Mouse (Mus musculus): ENCODE measurements around the gene Hoxb9. TPM values are rescaled to one million over a fixed set of nuclear protein-coding genes. Genes with fewer than 3 reads are reported as not detected.

Gene Hoxb9
- polyA plus RNA-seq, 1 experiment from 2014 or later, result 1.4 TPM

- no peaks in the 10 kb centered on the region for H3K36me3 ChIP-seq (ENCODE audit: control insufficient read depth, insufficient read depth, low read length)
- H3K9me3 ChIP-seq (ENCODE audit: control insufficient read depth, low read length), result no peaks in the 10 kb centered on the region
- WGBS, result 5% methylated on average over 6 of the region's 6 CpGs
- no peak for ATAC-seq
- peak overlapping the region; percentile 62 for H3K4me2 ChIP-seq (ENCODE audit: low read length)
- peak overlapping the region; percentile 8; the same call in 1 of the 2 replicates for H3K4me3 ChIP-seq (ENCODE audit: low read length)
- no peak overlapping the region for H3K9ac ChIP-seq (ENCODE audit: low read depth, low read length)
- H3K27ac ChIP-seq (ENCODE audit: low read depth, low read length), result peak overlapping the region; percentile 91
- peaks cover 18% of the 10 kb centered on the region for H3K27me3 ChIP-seq (replicated peaks; ENCODE audit: control insufficient read depth, insufficient read depth, low read length)
- H3K4me1 ChIP-seq (ENCODE audit: control insufficient read depth, insufficient read depth, low read depth, low read length), result no peaks in the 10 kb centered on the region; the same call in 1 of the 2 replicates
Measured at GRCm38 (mm10) chr11:96322738-96323137, 51.5 kb downstream of the Hoxb9 start.

DNA sequence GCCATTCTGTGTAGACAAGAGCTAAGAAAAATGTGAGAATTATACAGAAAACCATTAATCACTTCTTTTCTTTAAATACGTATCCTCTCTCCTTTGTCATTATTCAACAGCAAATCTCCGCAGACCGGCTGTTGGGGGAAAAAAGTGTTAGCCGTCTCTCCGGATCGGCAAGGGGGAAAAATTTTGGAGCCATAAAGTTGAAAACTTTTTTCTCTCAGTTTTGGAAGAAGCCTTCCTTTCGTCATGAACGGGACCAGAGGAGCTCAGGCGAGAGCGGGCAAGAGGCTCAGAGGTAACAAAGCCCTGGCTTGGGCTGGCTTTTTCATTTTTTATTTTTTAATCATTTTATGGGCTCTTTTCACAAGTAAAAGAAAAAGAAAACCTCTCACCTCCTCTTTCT is 51.9 kb downstream of the Hoxb9 start, which contains the start of gene Hoxb3:
Gene Hoxb3, plus strand, starts transcription at position 173 of the 400 bp plus-strand sequence.
- 6% methylated on average over 10 of the region's 10 CpGs for WGBS
- ATAC-seq, result no peak
- Histone ChIP-seq H3K4me3 (ENCODE audit: low read length) (peak within 1 kb of the TSS; percentile 23), H3K4me2 (ENCODE audit: low read length) (peak within 1 kb of the TSS; percentile 62), H3K27me3 (replicated peaks; ENCODE audit: control insufficient read depth, insufficient read depth, low read length) (peaks cover 19% of the 10 kb centered on the region), H3K27ac (ENCODE audit: low read depth, low read length) (peak within 1 kb of the TSS; percentile 91), H3K9me3 (ENCODE audit: control insufficient read depth, low read length) (no peaks in the 10 kb centered on the region), H3K4me1 (ENCODE audit: control insufficient read depth, insufficient read depth, low read depth, low read length) (no peaks in the 10 kb centered on the region; the same call in 1 of the 2 replicates), H3K9ac (ENCODE audit: low read depth, low read length) (peak within 1 kb of the TSS; percentile 54), H3K36me3 (ENCODE audit: control insufficient read depth, insufficient read depth, low read length) (no peaks in the 10 kb centered on the region)

DNA sequence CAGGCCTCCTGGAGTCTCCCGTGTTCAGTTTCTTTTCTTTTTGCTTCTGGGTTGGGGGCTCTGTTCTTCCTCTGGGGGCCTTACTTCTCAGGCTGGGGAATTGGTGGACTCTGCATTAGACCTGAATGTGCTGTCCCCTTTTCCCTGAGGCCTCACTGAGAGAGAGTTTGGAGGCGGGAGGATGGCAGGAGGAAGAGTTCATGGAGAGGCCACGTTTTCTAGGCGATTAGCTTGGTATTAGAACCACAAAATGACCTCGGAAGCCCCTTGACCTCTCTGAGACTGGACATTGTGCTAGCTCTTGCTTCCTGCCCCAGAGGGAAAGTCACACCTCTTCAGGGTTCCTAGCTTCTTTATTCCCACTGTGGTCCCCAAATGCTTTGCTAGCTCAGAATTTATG is 52.9 kb downstream of the Hoxb9 start:
- ATAC-seq, result no peak
- Histone ChIP-seq H3K27ac (ENCODE audit: low read depth, low read length) (peak overlapping the region; percentile 74), H3K9me3 (ENCODE audit: control insufficient read depth, low read length) (no peaks in the 10 kb centered on the region), H3K4me3 (ENCODE audit: low read length) (peak overlapping the region; percentile 23), H3K36me3 (ENCODE audit: control insufficient read depth, insufficient read depth, low read length) (no peaks in the 10 kb centered on the region), H3K27me3 (replicated peaks; ENCODE audit: control insufficient read depth, insufficient read depth, low read length) (peaks cover 16% of the 10 kb centered on the region), H3K9ac (ENCODE audit: low read depth, low read length) (peak overlapping the region; percentile 54), H3K4me2 (ENCODE audit: low read length) (peak overlapping the region; percentile 62), H3K4me1 (ENCODE audit: control insufficient read depth, insufficient read depth, low read depth, low read length) (no peaks in the 10 kb centered on the region)
- WGBS, result 1% methylated on average over 5 of the region's 5 CpGs

DNA sequence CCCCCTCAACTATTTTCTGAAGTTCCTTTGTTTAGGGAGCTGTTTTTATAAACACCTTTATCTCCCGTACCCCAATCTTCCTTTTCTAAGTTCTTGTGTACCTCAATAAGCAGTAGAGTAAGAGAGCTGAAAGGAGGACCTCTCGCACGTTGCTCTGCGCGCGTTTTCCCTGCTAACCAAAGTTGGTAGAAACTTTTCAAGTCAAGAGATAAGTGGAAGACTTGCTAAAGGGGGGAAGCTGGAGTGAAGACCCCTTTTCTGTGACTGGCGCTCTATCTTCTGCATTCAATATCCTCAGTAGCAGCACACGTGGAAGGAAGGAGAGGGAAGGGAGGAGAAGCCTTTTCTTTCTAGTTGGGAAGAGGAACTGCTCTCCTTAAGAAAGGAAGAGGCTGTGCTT is 53.7 kb downstream of the Hoxb9 start:
- peak overlapping the region; percentile 23 for H3K4me3 ChIP-seq (ENCODE audit: low read length)
- 2% methylated on average over 8 of the region's 8 CpGs for WGBS

DNA sequence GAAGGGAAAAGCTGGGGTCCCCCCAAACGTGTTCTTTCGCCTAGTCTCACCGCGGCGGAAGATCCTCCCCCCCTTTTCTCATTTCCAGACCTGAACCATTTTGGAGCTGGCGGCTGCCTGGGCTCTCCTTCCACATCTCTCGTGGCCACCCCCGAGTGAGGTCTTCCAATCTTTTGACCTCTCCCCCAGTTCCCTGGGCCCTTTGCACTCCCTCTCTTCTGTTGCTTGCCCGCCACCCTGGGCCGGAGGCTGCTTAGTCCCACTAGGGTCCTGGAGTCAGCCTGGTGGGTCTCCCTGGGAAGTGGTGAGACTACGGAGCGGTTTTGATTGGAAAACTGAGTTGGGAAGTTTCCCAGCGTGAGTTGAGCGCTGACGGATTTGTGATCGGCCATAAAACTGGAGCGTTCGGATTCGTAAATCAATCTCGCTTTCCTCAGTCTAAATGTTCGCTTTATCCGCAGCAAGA is 54.5 kb downstream of the Hoxb9 start:
- H3K9ac ChIP-seq (ENCODE audit: low read depth, low read length), result peak overlapping the region; percentile 29
- H3K9me3 ChIP-seq (ENCODE audit: control insufficient read depth, low read length), result no peaks in the 10 kb centered on the region
- peaks cover 22% of the 10 kb centered on the region for H3K27me3 ChIP-seq (replicated peaks; ENCODE audit: control insufficient read depth, insufficient read depth, low read length)
- H3K4me1 ChIP-seq (ENCODE audit: control insufficient read depth, insufficient read depth, low read depth, low read length), result no peaks in the 10 kb centered on the region
- peak overlapping the region; percentile 74 for H3K27ac ChIP-seq (ENCODE audit: low read depth, low read length)
- ATAC-seq, result no peak
- no peaks in the 10 kb centered on the region for H3K36me3 ChIP-seq (ENCODE audit: control insufficient read depth, insufficient read depth, low read length)
- H3K4me3 ChIP-seq (ENCODE audit: low read length), result peak overlapping the region; percentile 23
- whole genome bisulfite sequencing, result 3% methylated on average over 22 of the region's 22 CpGs
- peak overlapping the region; percentile 62 for H3K4me2 ChIP-seq (ENCODE audit: low read length)

More for the DNA sequence above, 53.7 kb downstream of the Hoxb9 start:
- no peaks in the 10 kb centered on the region for H3K36me3 ChIP-seq (ENCODE audit: control insufficient read depth, insufficient read depth, low read length)
- H3K9ac ChIP-seq (ENCODE audit: low read depth, low read length), result peak overlapping the region; percentile 29; the same call in 1 of the 2 replicates
- H3K9me3 ChIP-seq (ENCODE audit: control insufficient read depth, low read length), result no peaks in the 10 kb centered on the region
- H3K4me1 ChIP-seq (ENCODE audit: control insufficient read depth, insufficient read depth, low read depth, low read length), result no peaks in the 10 kb centered on the region
- peak overlapping the region; percentile 74 for H3K27ac ChIP-seq (ENCODE audit: low read depth, low read length)
- no peak for ATAC-seq
- H3K27me3 ChIP-seq (replicated peaks; ENCODE audit: control insufficient read depth, insufficient read depth, low read length), result peaks cover 18% of the 10 kb centered on the region
- H3K4me2 ChIP-seq (ENCODE audit: low read length), result peak overlapping the region; percentile 62

MicroRNAs encoded within 50 kb of the gene (microRNA counts, 519-probe panel; counts per million panel counts)
- microRNA mmu-miR-10a (3,592 counts per million, percentile 92 among the panel's probes with 10 or more counts), microRNA mmu-miR-196a (1,438 counts per million, percentile 12 among the panel's probes with 10 or more counts)

Small RNA genes lying within 50 kb of the gene (microRNA-seq; reads per million reads assigned to microRNA genes)
- 66,890 reads per million, percentile 100 among the genes with 10 or more reads in this experiment for gene Mir10a
- not detected for gene Mir196a-1

Other genes with a start within 250 kb of the Hoxb9 start
- not detected in 2 replicates for gene Gip, start 246.9 kb upstream of the Hoxb9 start, polyA plus RNA-seq (2015; fragmentation: Nextera tagmentation; extraction: Ambion mirVana)
- gene Snf8, start 236.6 kb upstream of the Hoxb9 start, polyA plus RNA-seq (2015; fragmentation: Nextera tagmentation; extraction: Ambion mirVana), result 120 and 132 TPM in 2 replicates
- gene Ube2z, start 206.1 kb upstream of the Hoxb9 start, polyA plus RNA-seq (2015; fragmentation: Nextera tagmentation; extraction: Ambion mirVana), result 37.5 and 38.4 TPM in 2 replicates
- 787 and 865 TPM in 2 replicates for gene Atp5g1, start 195.8 kb upstream of the Hoxb9 start, polyA plus RNA-seq (2015; fragmentation: Nextera tagmentation; extraction: Ambion mirVana)
- gene Calcoco2, start 159.5 kb upstream of the Hoxb9 start, polyA plus RNA-seq (2015; fragmentation: Nextera tagmentation; extraction: Ambion mirVana), result not detected in 2 replicates
- 0.27 and 0.36 TPM in 2 replicates for gene Ttll6, start 137.7 kb upstream of the Hoxb9 start, polyA plus RNA-seq (2015; fragmentation: Nextera tagmentation; extraction: Ambion mirVana)
- gene Hoxb13, start 77.1 kb upstream of the Hoxb9 start, polyA plus RNA-seq (2015; fragmentation: Nextera tagmentation; extraction: Ambion mirVana), result not detected in 2 replicates
- gene Hoxb8, start 10.4 kb downstream of the Hoxb9 start, polyA plus RNA-seq (2015; fragmentation: Nextera tagmentation; extraction: Ambion mirVana), result 15.1 and 15.9 TPM in 2 replicates
- gene Hoxb7, start 15.2 kb downstream of the Hoxb9 start, polyA plus RNA-seq (2015; fragmentation: Nextera tagmentation; extraction: Ambion mirVana), result 29.3 and 33.1 TPM in 2 replicates
- gene Hoxb6, start 21.0 kb downstream of the Hoxb9 start, polyA plus RNA-seq (2015; fragmentation: Nextera tagmentation; extraction: Ambion mirVana), result 49.9 and 53.3 TPM in 2 replicates
- 120 and 133 TPM in 2 replicates for gene Hoxb5, start 31.9 kb downstream of the Hoxb9 start, polyA plus RNA-seq (2015; fragmentation: Nextera tagmentation; extraction: Ambion mirVana)
- 2.5 and 3.3 TPM in 2 replicates for gene Hoxb4, start 46.8 kb downstream of the Hoxb9 start, polyA plus RNA-seq (2015; fragmentation: Nextera tagmentation; extraction: Ambion mirVana)
- 4.8 and 5.6 TPM in 2 replicates for gene Hoxb3, start 51.9 kb downstream of the Hoxb9 start, polyA plus RNA-seq (2015; fragmentation: Nextera tagmentation; extraction: Ambion mirVana)
- gene Hoxb2, start 79.1 kb downstream of the Hoxb9 start, polyA plus RNA-seq (2015; fragmentation: Nextera tagmentation; extraction: Ambion mirVana), result 20.0 and 20.8 TPM in 2 replicates
- 0.21 and 0.35 TPM in 2 replicates for gene Hoxb1, start 94.3 kb downstream of the Hoxb9 start, polyA plus RNA-seq (2015; fragmentation: Nextera tagmentation; extraction: Ambion mirVana)
- gene Skap1, start 193.1 kb downstream of the Hoxb9 start, polyA plus RNA-seq (2015; fragmentation: Nextera tagmentation; extraction: Ambion mirVana), result 5.9 and 7.4 TPM in 2 replicates

Measured in hindbrain, embryonic 16.5 days (tissue).